Mouse (Mus musculus): ENCODE measurements at regions not wholly inside any gene's neighbourhood (a gene's known extent, or its start where the extent isn't known, plus 50 kb on each side); places are given as distances from the start of the nearest gene placed in this dataset.

GRCm38 (mm10) chr17:67569865-67570264, 62.7 kb downstream of the Lrrc30 start:
- Histone ChIP-seq H3K36me3 (no peaks in the 10 kb centered on the region), H3K4me1 (no peaks in the 10 kb centered on the region), H3K9ac (no peak overlapping the region), H3K27ac (no peak overlapping the region), H3K4me2 (no peak overlapping the region), H3K4me3 (replicated peaks) (no peak overlapping the region), H3K27me3 (no peaks in the 10 kb centered on the region), H3K9me3 (replicated peaks) (no peaks in the 10 kb centered on the region)
- WGBS = 83% methylated on average over 6 of the region's 6 CpGs
- no peak for ATAC-seq (replicated peaks; ENCODE audit: low FRiP score)

- H3K9me3 ChIP-seq (replicated peaks) = no peaks in the 10 kb centered on the region
- no peaks in the 10 kb centered on the region for H3K27me3 ChIP-seq
- no peaks in the 10 kb centered on the region for H3K4me1 ChIP-seq
- no peak overlapping the region for H3K9ac ChIP-seq
- no peak overlapping the region for H3K4me3 ChIP-seq (replicated peaks)
- 72% methylated on average over 11 of the region's 11 CpGs for WGBS
- no peaks in the 10 kb centered on the region for H3K36me3 ChIP-seq
- no peak overlapping the region for H3K4me2 ChIP-seq
- no peak for ATAC-seq (replicated peaks; ENCODE audit: low FRiP score)
- H3K27ac ChIP-seq = peak overlapping the region; percentile 62
These were observed 66.3 kb downstream of the Lrrc30 start for GRCm38 (mm10) chr17:67566216-67566615.

- Histone ChIP-seq H3K4me2 (no peak overlapping the region), H3K36me3 (no peaks in the 10 kb centered on the region), H3K27ac (peak overlapping the region; percentile 62), H3K4me3 (replicated peaks) (no peak overlapping the region), H3K27me3 (no peaks in the 10 kb centered on the region), H3K4me1 (no peaks in the 10 kb centered on the region), H3K9ac (no peak overlapping the region), H3K9me3 (replicated peaks) (no peaks in the 10 kb centered on the region)
- no peak for ATAC-seq (replicated peaks; ENCODE audit: low FRiP score)
- WGBS = 47% methylated on average over 3 of the region's 3 CpGs
These were observed 66.8 kb downstream of the Lrrc30 start for GRCm38 (mm10) chr17:67565746-67566145.

- Histone ChIP-seq H3K4me3 (replicated peaks) (no peak overlapping the region), H3K27ac (peak overlapping the region; percentile 62), H3K9ac (no peak overlapping the region), H3K27me3 (no peaks in the 10 kb centered on the region), H3K9me3 (replicated peaks) (no peaks in the 10 kb centered on the region), H3K4me2 (no peak overlapping the region), H3K4me1 (no peaks in the 10 kb centered on the region), H3K36me3 (no peaks in the 10 kb centered on the region)
- 51% methylated on average over 3 of the region's 3 CpGs for WGBS
- ATAC-seq (replicated peaks; ENCODE audit: low FRiP score) = peak; percentile 54; the same call in 1 of the 2 replicates
These were observed 67.7 kb downstream of the Lrrc30 start for GRCm38 (mm10) chr17:67564845-67565244.

GRCm38 (mm10) chr17:67563036-67563435, 69.5 kb downstream of the Lrrc30 start:
- Histone ChIP-seq H3K27ac (no peak overlapping the region), H3K4me3 (replicated peaks) (no peak overlapping the region), H3K4me1 (no peaks in the 10 kb centered on the region), H3K4me2 (no peak overlapping the region), H3K27me3 (no peaks in the 10 kb centered on the region), H3K9ac (no peak overlapping the region), H3K9me3 (replicated peaks) (no peaks in the 10 kb centered on the region), H3K36me3 (no peaks in the 10 kb centered on the region)
- no peak for ATAC-seq (replicated peaks; ENCODE audit: low FRiP score)
- WGBS = 81% methylated on average over 7 of the region's 7 CpGs

- Histone ChIP-seq H3K4me3 (replicated peaks) (no peak overlapping the region), H3K36me3 (no peaks in the 10 kb centered on the region), H3K27me3 (no peaks in the 10 kb centered on the region), H3K9me3 (replicated peaks) (no peaks in the 10 kb centered on the region), H3K4me2 (no peak overlapping the region), H3K4me1 (0 out of 2 replicates have a peak, but pooled peaks cover 2% of the 10 kb centered on the region), H3K9ac (no peak overlapping the region), H3K27ac (no peak overlapping the region)
- WGBS = 56% methylated on average over 4 of the region's 4 CpGs
- no peak for ATAC-seq (replicated peaks; ENCODE audit: low FRiP score)
These were observed 70.7 kb downstream of the Lrrc30 start for GRCm38 (mm10) chr17:67561802-67562201.

- Histone ChIP-seq H3K9me3 (replicated peaks) (no peaks in the 10 kb centered on the region), H3K27me3 (no peaks in the 10 kb centered on the region), H3K27ac (no peak overlapping the region), H3K4me3 (replicated peaks) (no peak overlapping the region), H3K4me2 (no peak overlapping the region), H3K4me1 (peaks cover 2% of the 10 kb centered on the region; the same call in 1 of the 2 replicates), H3K36me3 (no peaks in the 10 kb centered on the region), H3K9ac (no peak overlapping the region)
- WGBS = 59% methylated on average over 7 of the region's 7 CpGs
- no peak for ATAC-seq (replicated peaks; ENCODE audit: low FRiP score)
These were observed 75.1 kb downstream of the Lrrc30 start for GRCm38 (mm10) chr17:67557351-67557870.

- no peaks in the 10 kb centered on the region for H3K36me3 ChIP-seq
- peak; percentile 61 for ATAC-seq (replicated peaks; ENCODE audit: low FRiP score)
- no peak overlapping the region for H3K4me3 ChIP-seq (replicated peaks)
- WGBS = 58% methylated on average over 21 of the region's 21 CpGs
- H3K4me2 ChIP-seq = peak overlapping the region; percentile 24
- no peaks in the 10 kb centered on the region for H3K9me3 ChIP-seq (replicated peaks)
- H3K27ac ChIP-seq = no peak overlapping the region
- H3K4me1 ChIP-seq = peaks cover 10% of the 10 kb centered on the region
- no peaks in the 10 kb centered on the region for H3K27me3 ChIP-seq
- no peak overlapping the region for H3K9ac ChIP-seq
These were observed 79.9 kb downstream of the Lrrc30 start for GRCm38 (mm10) chr17:67552581-67553139.

- peak; percentile 50; the same call in 1 of the 2 replicates for ATAC-seq (replicated peaks; ENCODE audit: low FRiP score)
- no peak overlapping the region for H3K4me2 ChIP-seq
- 35% methylated on average over 11 of the region's 11 CpGs for WGBS
- H3K4me1 ChIP-seq = peaks cover 16% of the 10 kb centered on the region
- peaks cover 3% of the 10 kb centered on the region for H3K9me3 ChIP-seq (replicated peaks)
- no peak overlapping the region for H3K4me3 ChIP-seq (replicated peaks)
- no peak overlapping the region for H3K27ac ChIP-seq
- no peaks in the 10 kb centered on the region for H3K27me3 ChIP-seq
- H3K9ac ChIP-seq = no peak overlapping the region
- H3K36me3 ChIP-seq = no peaks in the 10 kb centered on the region
These were observed 83.4 kb downstream of the Lrrc30 start for GRCm38 (mm10) chr17:67548966-67549700.

- 38% methylated on average over 7 of the region's 7 CpGs for WGBS
- H3K4me1 ChIP-seq = peaks cover 16% of the 10 kb centered on the region
- H3K4me2 ChIP-seq = no peak overlapping the region
- H3K27me3 ChIP-seq = no peaks in the 10 kb centered on the region
- H3K27ac ChIP-seq = no peak overlapping the region
- ATAC-seq (replicated peaks; ENCODE audit: low FRiP score) = 0 out of 2 replicates have a peak, but pooled peaks have one; percentile 56
- H3K36me3 ChIP-seq = no peaks in the 10 kb centered on the region
- H3K9ac ChIP-seq = no peak overlapping the region
- H3K9me3 ChIP-seq (replicated peaks) = peaks cover 3% of the 10 kb centered on the region
- H3K4me3 ChIP-seq (replicated peaks) = no peak overlapping the region
These were observed 88.1 kb downstream of the Lrrc30 start for GRCm38 (mm10) chr17:67544410-67544809.

GRCm38 (mm10) chr17:67532331-67532730, 100.2 kb downstream of the Lrrc30 start:
- no peak overlapping the region for H3K4me2 ChIP-seq
- no peaks in the 10 kb centered on the region for H3K27me3 ChIP-seq
- H3K27ac ChIP-seq = no peak overlapping the region
- no peaks in the 10 kb centered on the region for H3K4me1 ChIP-seq
- no peaks in the 10 kb centered on the region for H3K9me3 ChIP-seq (replicated peaks)
- no peak for ATAC-seq (replicated peaks; ENCODE audit: low FRiP score)
- no peaks in the 10 kb centered on the region for H3K36me3 ChIP-seq
- H3K4me3 ChIP-seq (replicated peaks) = no peak overlapping the region
- no peak overlapping the region for H3K9ac ChIP-seq

GRCm38 (mm10) chr17:67520848-67521411, 111.6 kb downstream of the Lrrc30 start:
- H3K4me3 ChIP-seq (replicated peaks) = no peak overlapping the region
- no peaks in the 10 kb centered on the region for H3K4me1 ChIP-seq
- H3K9ac ChIP-seq = no peak overlapping the region
- no peaks in the 10 kb centered on the region for H3K36me3 ChIP-seq
- no peak overlapping the region for H3K27ac ChIP-seq
- H3K4me2 ChIP-seq = no peak overlapping the region
- no peak for ATAC-seq (replicated peaks; ENCODE audit: low FRiP score)
- 68% methylated on average over 8 of the region's 8 CpGs for WGBS
- H3K27me3 ChIP-seq = no peaks in the 10 kb centered on the region
- H3K9me3 ChIP-seq (replicated peaks) = 0 out of 2 replicates have a peak, but pooled peaks cover 5% of the 10 kb centered on the region

Data from kidney, embryonic 15.5 days (tissue).